ENCODE assay signal across 8 mouse cellular contexts in genomic region chr13:74638793-74639711, GRCm38 (mm10). TPM values are rescaled to one million over a fixed set of nuclear protein-coding genes. Genes with fewer than 3 reads are reported as not detected.
DNase-seq lines count a peak whose midpoint lies in the region; ATAC-seq lines count a peak whose summit lies in the region.

Gene Erap1 (plus strand): TSS chr13:74639568.

- DNase-seq in 416B (ENCODE audit: low read depth) (peak; percentile 90), adipocyte (ENCODE audit: low spot score) (peak; percentile 93)
- peak; percentile 84 for DNase-seq in embryo, embryonic 10 days (ENCODE audit: low spot score)
- no peak for DNase-seq in gastrocnemius, postnatal 36 days
- peak; percentile 22 to 50 for DNase-seq in left cerebral cortex, postnatal 10 days (ENCODE audit: extremely low spot score in 1 of 2, low spot score in 2 of 2)
- DNase-seq in spleen, adult 18-20 months, result peak; percentile 5 to 21

- intact Hi-C loops in gastrocnemius, postnatal 36 days (cut with DNase I), result loop anchor here (2.0 to 5.0 kb wide), 2 partner anchors 168 to 216 kb away; partner anchors contain the start of gene Cast
- intact Hi-C loops in left cerebral cortex, postnatal 10 days (cut with DNase I), result loop anchor here (1.0 to 5.0 kb wide), 2 partner anchors 215 to 563 kb away; no protein-coding TSS in a partner anchor

- ATAC-seq in inflammation-experienced regulatory T-cells, adult 6 months, result peak; percentile 68
- peak; percentile 77 for ATAC-seq in megakaryocyte progenitor cell, adult 5-6 weeks (replicated peaks; ENCODE audit: poor library complexity)

RNA-seq across cellular contexts. Expression of gene Erap1, which starts in this region (rescaled TPM):
- total RNA-seq in gastrocnemius, postnatal 36 days (2021), result 10 to 100 TPM; 24.4 to 28.2 TPM
- 100 to 1,000 TPM in 1 of 3 experiments, 10 to 100 TPM in 2; 71.2 to 140 (median 91.7) TPM for polyA plus RNA-seq in inflammation-experienced regulatory T-cells, adult 6 months (2017; shearing (Covaris generic))
- 10 to 100 TPM in 1 of 2 experiments, 1 to 10 TPM in 1; 9.9 to 10.5 TPM for total RNA-seq in left cerebral cortex, postnatal 10 days (2021)
- 137 and 142 TPM in 2 replicates for total RNA-seq in megakaryocyte progenitor cell, adult 5-6 weeks (2015)
- 139 and 142 TPM in 2 replicates for total RNA-seq in megakaryocyte progenitor cell, adult 5-6 weeks (2017)

Comparison
In these comparisons a context has a peak if more than half of its experiments do, and no peak if none do; other contexts are left out.
1. RNA of gene Erap1 (total RNA-seq): 137 to 142 TPM in megakaryocyte progenitor cell, adult 5-6 weeks; 24.4 to 28.2 TPM in gastrocnemius, postnatal 36 days and 9.9 to 10.5 TPM in left cerebral cortex, postnatal 10 days; every median in the first group is over 4 times any median in the second.
2. DNase-seq: peak in 416B (single experiment), adipocyte (single experiment), embryo, embryonic 10 days (single experiment), left cerebral cortex, postnatal 10 days (2 of 2) and spleen, adult 18-20 months (2 of 2); none in gastrocnemius, postnatal 36 days (0 of 2).